In the genomic region with DNA sequence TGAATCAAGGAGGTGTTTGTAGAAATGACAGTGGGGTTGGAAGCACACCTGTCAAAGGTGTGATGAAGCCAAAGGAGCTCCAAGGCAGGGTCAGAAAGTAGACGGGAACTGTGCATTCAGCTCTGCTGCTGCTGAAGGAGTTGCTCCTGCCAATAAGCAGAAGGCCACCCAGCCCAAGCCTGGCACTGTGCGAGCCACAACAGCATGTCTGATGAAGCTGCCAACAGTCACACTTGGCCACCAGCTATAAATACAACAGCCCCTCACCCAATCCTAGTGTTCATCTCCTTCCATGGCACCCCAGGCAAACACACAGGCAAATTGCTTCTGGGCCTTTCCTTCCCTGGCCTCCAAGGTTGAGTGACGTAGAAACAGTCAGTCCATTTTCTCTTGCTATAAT, we compare ENCODE assay signal across 25 mouse cellular contexts.
DNase-seq lines count a peak whose midpoint lies in the region; ATAC-seq and TF ChIP-seq lines count a peak whose summit lies in the region.
"Had no signal": no experiment of that assay in that cellular context is flagged by ENCODE, and none has a peak within 500 bp of the region (broad histone marks: within the 10 kb centered on the region; RNA-seq: fewer than 3 reads in every experiment).

No protein-coding gene starts in this region.

- no peaks in the 10 kb centered on the region for H3K36me3 ChIP-seq in forebrain, embryonic 15.5 days
- no peaks in the 10 kb centered on the region for H3K36me3 ChIP-seq in forebrain, embryonic 12.5 days (replicated peaks)
- H3K36me3 ChIP-seq: embryonic facial prominence, embryonic 12.5 days; G1E; heart, embryonic 15.5 days; hindbrain, embryonic 12.5 days had no signal

- no peak for TF ChIP-seq CTCF in brain, embryonic 14.5 days (IDR thresholded peaks at IDR 0.05; ENCODE audit: borderline replicate concordance, extremely low read depth, insufficient read depth, insufficient read length)

- 74% methylated on average over 3 of the region's 3 CpGs for WGBS in forebrain, embryonic 15.5 days
- WGBS in forebrain, embryonic 12.5 days: 88% methylated on average over 3 of the region's 3 CpGs

- DNase-seq in cerebellum, postnatal 10 days: peak; percentile 60 to 81
- DNase-seq in cerebellum, adult 11-12 months: no peak
- peak; percentile 32 for DNase-seq in heart, postnatal 4 days
- DNase-seq in heart, adult 9 months (ENCODE audit: low spot score in 2 of 2): no peak
- peak; percentile 59 for DNase-seq in brain, embryonic 14.5 days (ENCODE audit: low read depth)
- no peak for DNase-seq in testis, postnatal 10 days (ENCODE audit: low spot score)
- DNase-seq: adrenal gland, adult 8-10 months; adrenal gland, postnatal 36 days; B cell, adult 2 months; cerebellum, adult 2 months; cerebellum, postnatal 25 days; gastrocnemius, postnatal 10 days; heart, postnatal 36 days; kidney, adult 8-10 months had no signal

- no peaks in the 10 kb centered on the region for H3K9me3 ChIP-seq in forebrain, embryonic 15.5 days
- H3K9me3 ChIP-seq in forebrain, embryonic 12.5 days: no peaks in the 10 kb centered on the region
- H3K9me3 ChIP-seq: embryonic facial prominence, embryonic 12.5 days; G1E; heart, embryonic 15.5 days; hindbrain, embryonic 12.5 days had no signal

- peak; percentile 84 for ATAC-seq in forebrain, embryonic 15.5 days (replicated peaks)
- no peak for ATAC-seq in forebrain, embryonic 12.5 days (ENCODE audit: low FRiP score)
- ATAC-seq: CD4-positive, CD25-positive, alpha-beta regulatory T cell, adult 4 months; hindbrain, embryonic 16.5 days; inflammation-experienced regulatory T-cells, adult 6 months; intestine, postnatal 0 days had no signal

- no peak overlapping the region for H3K4me3 ChIP-seq in forebrain, embryonic 15.5 days
- H3K4me3 ChIP-seq in forebrain, embryonic 12.5 days (replicated peaks): no peak overlapping the region
- H3K4me3 ChIP-seq: embryonic facial prominence, embryonic 12.5 days; heart, adult 2 months; heart, embryonic 15.5 days; hindbrain, embryonic 12.5 days had no signal

- H3K27me3 ChIP-seq in forebrain, embryonic 15.5 days: no peaks in the 10 kb centered on the region
- no peaks in the 10 kb centered on the region for H3K27me3 ChIP-seq in forebrain, embryonic 12.5 days
- H3K27me3 ChIP-seq: embryonic facial prominence, embryonic 12.5 days; heart, embryonic 15.5 days; hindbrain, embryonic 12.5 days had no signal

- H3K27ac ChIP-seq in forebrain, embryonic 15.5 days (replicated peaks): no peak overlapping the region
- H3K27ac ChIP-seq in forebrain, embryonic 12.5 days: no peak overlapping the region
- H3K27ac ChIP-seq: embryonic facial prominence, embryonic 12.5 days; heart, adult 2 months; heart, embryonic 15.5 days; hindbrain, embryonic 12.5 days had no signal

- no peaks in the 10 kb centered on the region for H3K4me1 ChIP-seq in forebrain, embryonic 15.5 days
- H3K4me1 ChIP-seq in forebrain, embryonic 12.5 days: no peaks in the 10 kb centered on the region
- H3K4me1 ChIP-seq: embryonic facial prominence, embryonic 12.5 days; heart, embryonic 15.5 days; hindbrain, embryonic 12.5 days had no signal

- no peak overlapping the region for H3K4me2 ChIP-seq in forebrain, embryonic 15.5 days (replicated peaks)
- H3K4me2 ChIP-seq in forebrain, embryonic 12.5 days: no peak overlapping the region
- H3K4me2 ChIP-seq: embryonic facial prominence, embryonic 12.5 days; heart, embryonic 15.5 days; hindbrain, embryonic 12.5 days had no signal

- H3K9ac ChIP-seq in forebrain, embryonic 15.5 days (replicated peaks): no peak overlapping the region
- no peak overlapping the region for H3K9ac ChIP-seq in forebrain, embryonic 12.5 days
- H3K9ac ChIP-seq: embryonic facial prominence, embryonic 12.5 days; heart, embryonic 15.5 days; hindbrain, embryonic 12.5 days had no signal

- TF ChIP-seq POLR2A in brain, embryonic 14.5 days (IDR thresholded peaks at IDR 0.05; ENCODE audit: borderline replicate concordance, extremely low read depth, insufficient read depth, insufficient read length, poor library complexity, severe bottlenecking): no peak

Comparison
In these comparisons a context has a peak if more than half of its experiments do, and no peak if none do; other contexts are left out.
1. DNase-seq: peak in cerebellum, postnatal 10 days (2 of 2), heart, postnatal 4 days (single experiment) and brain, embryonic 14.5 days (single experiment); none in cerebellum, adult 11-12 months (single experiment), heart, adult 9 months (0 of 2) and testis, postnatal 10 days (single experiment).